Mouse (Mus musculus) G1E (cell line): ENCODE measurements around the gene Ctsc.

Experiments used
- CTCF ChIP-seq: IDR thresholded peaks from 2 replicates; pipeline ENCODE4 v1.5.1; 2012; ENCODE audit warnings: low read depth, low read length, inconsistent platforms, mixed read lengths
- GATA1 ChIP-seq: IDR thresholded peaks from 2 replicates; pipeline ENCODE4 v1.6.1; 2012; ENCODE audit warnings: borderline replicate concordance, low read length, inconsistent platforms, mixed read lengths
- GATA2 ChIP-seq: IDR thresholded peaks from 2 replicates; pipeline ENCODE4 v1.6.1; 2012; ENCODE audit warnings: low read depth, low read length, inconsistent platforms, borderline replicate concordance
- POLR2AphosphoS5 ChIP-seq: IDR thresholded peaks from 2 replicates; pipeline ENCODE4 v1.6.1; 2012; ENCODE audit warnings: low read depth, low read length, inconsistent platforms; ENCODE audit not compliant: insufficient replicate concordance
- TAL1 ChIP-seq: conservative IDR thresholded peaks from 2 replicates; pipeline ENCODE4 v1.6.1; 2012; ENCODE audit warnings: low read depth, low read length, inconsistent platforms, mixed read lengths

DNA sequence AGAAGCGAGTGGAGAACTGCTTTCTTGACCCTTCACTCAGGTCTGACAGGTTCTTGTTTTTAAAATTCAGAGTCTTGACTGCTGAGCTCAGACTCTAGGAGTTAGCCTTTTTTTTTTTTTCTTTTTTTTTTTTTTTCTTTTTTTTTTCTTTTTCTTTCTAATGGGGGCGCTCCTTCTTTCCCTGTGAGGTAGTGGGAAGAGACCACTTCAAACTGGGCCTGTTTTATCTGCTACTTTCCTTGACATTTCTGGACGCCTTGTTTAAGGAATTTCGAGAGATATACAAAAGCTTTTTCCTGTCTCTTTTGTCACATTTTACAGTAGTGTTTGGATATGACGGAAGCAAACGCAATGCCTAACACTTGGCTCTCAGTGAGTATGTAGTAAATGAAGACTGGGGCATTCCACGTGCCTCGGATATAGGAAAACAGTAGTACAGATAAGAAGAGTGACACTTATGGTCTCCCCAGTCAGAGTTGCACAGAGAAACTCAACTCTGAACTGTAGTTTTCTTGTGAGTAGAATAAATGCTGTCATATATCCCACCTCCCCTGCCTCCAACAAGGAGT lies 827 bp downstream of the Ctsc start:
- TF ChIP-seq CTCF: no peak
- TF ChIP-seq GATA2: no peak
- TF ChIP-seq GATA1: no peak
- no peak for TF ChIP-seq TAL1
- TF ChIP-seq POLR2AphosphoS5: no peak
